Mouse (Mus musculus): ENCODE results near the gene Usp9x. TPM values are rescaled to one million over a fixed set of nuclear protein-coding genes. Genes with fewer than 3 reads are reported as not detected.

Gene Usp9x
- polyA plus RNA-seq, 1 experiment: 8.4 TPM

- TF ChIP-seq GATA1 (IDR thresholded peaks at IDR 0.05; ENCODE audit: low read length): no peak
Measured at GRCm38 (mm10) chrX:13064273-13064925, 6.9 kb upstream of the Usp9x start.

DNA sequence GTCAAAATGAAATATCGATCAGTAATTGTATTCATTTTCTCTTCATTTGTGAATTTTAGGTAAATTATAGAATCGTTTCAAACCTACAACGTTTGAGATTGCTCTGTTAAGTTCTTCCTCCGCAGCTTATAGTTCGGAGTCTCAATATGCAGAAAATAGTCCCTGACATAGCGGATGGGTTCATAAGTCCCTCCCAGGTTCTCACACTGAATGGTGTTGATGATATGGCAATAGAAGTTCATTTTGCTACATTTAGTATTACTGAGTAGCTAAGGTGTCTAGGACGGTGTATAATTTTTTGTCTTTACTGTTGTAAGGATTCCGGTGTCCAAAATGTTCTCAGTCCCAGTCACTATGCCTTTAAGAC is 1.1 kb upstream of the Usp9x start:
- no peak for TF ChIP-seq GATA1 (IDR thresholded peaks at IDR 0.05; ENCODE audit: low read length)

DNA sequence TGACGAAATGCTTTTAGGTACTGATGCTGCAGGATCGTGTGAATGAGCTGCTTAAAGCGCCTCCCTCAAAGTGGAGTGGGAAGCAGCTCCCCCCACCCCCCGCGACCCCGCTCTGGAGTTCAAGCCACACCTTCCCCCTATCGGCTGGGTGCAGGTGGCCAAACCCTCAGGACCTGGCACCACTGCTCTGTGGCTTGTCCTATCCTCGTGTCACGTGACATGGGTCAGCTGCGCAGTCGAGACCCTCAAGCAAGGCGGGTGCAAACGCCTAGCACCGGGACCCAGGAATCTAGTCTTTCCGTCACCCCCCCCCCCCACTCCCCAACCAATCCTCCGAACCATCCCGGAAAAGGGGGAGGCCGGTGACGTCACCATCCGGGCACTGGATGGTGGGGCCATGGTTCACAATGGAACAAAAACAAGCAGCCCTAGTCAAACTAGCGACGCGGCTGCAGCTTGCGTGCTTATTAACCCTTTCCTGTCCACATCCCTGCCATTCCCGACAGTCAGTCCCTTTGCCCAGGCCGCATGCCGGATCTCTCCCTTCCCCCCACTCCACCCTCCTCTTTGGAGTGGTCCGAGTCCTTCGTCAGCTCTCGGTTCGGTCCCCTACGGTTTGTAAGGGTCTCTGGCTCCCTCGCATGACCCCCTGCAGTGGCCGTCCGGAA is 591 bp upstream of the Usp9x start:
- no peak for TF ChIP-seq GATA1 (IDR thresholded peaks at IDR 0.05; ENCODE audit: low read length)

DNA sequence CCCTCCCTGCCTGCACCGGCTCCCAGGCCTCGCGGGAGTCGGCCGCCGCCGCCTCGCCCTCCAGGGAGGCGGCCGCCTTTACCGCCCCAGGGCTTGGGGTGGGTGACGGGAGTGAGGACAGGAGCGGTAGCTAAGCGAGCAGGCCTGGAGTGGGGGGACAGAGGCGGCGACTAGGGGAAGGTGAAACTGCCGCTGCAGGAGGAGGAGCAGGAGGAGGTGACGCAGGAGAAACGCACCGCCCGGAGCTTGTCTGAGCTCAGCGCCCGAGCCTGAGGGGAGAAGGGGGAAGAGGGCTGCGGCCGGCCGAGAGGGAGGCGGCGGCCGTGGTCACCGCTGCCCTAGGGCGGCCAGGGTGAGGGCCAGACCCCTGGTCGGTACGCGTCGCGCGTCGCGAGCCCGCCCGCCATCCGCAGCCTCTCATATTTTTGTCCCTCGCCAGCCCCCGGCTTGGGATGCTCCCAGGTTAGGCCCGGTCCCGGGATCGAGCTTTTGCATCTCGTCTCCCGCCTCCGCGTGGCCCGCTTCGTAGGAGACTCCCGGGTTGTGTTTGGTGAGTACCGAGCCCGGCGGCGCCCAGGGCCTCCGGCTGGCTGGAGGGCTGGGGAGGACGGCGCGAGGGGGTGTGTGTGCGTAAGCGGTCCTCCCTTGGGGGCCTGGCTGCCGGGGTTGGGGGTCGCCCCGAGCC is 620 bp downstream of the Usp9x start:
- no peak for TF ChIP-seq GATA1 (IDR thresholded peaks at IDR 0.05; ENCODE audit: low read length)

GRCm38 (mm10) chrX:13072461-13072982 is 1.2 kb downstream of the Usp9x start:
- no peak for TF ChIP-seq GATA1 (IDR thresholded peaks at IDR 0.05; ENCODE audit: low read length)

DNA sequence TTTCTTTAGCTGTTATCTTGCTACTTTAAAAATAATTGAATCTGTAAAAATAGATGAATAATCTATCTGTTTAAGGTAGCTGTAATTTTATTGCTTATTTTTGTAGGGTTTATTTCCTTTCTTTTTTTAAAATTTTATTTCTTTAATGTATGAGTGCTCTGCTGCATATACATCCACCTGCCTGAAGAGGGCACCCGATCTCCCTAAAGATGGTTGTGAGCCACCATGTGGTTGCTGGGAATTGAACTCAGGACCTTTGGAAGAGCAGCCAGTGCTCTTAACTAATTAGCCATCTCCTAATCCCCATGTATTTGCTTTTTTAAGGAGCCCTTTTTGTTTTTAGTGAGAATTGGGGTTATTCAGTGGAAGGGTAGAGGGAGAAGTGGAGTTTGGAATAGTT is 14.3 kb downstream of the Usp9x start:
- TF ChIP-seq GATA1 (IDR thresholded peaks at IDR 0.05; ENCODE audit: low read length): no peak

DNA sequence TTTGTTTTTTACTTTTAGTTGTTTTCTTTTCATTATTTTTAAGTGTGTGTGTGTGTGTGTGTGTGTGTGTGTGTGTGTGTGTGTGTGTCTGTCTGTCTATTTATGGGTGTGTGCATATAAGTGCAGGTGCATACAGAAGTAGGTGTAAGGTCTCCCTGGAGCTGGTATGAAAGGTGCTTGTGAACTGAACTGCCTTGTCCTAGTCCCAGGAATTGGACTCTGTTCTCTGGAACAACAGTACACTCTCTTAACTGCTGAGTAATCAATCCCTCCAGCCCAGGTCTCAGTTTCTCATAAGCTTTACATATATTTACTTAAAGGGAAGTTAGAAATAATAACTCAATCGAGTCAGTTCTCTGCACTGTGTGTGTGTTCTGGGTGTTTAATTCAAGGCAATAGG is 25.7 kb downstream of the Usp9x start:
- no peak for TF ChIP-seq GATA1 (IDR thresholded peaks at IDR 0.05; ENCODE audit: low read length)

- no peak for TF ChIP-seq GATA1 (IDR thresholded peaks at IDR 0.05; ENCODE audit: low read length)
Measured at GRCm38 (mm10) chrX:13206514-13206913, 135.2 kb downstream of the Usp9x start.

- no peak for TF ChIP-seq GATA1 (IDR thresholded peaks at IDR 0.05; ENCODE audit: low read length)
Measured at GRCm38 (mm10) chrX:13207512-13208341, 136.4 kb downstream of the Usp9x start.

- no peak for TF ChIP-seq GATA1 (IDR thresholded peaks at IDR 0.05; ENCODE audit: low read length)
Measured at GRCm38 (mm10) chrX:13208404-13208803, 137.1 kb downstream of the Usp9x start.

DNA sequence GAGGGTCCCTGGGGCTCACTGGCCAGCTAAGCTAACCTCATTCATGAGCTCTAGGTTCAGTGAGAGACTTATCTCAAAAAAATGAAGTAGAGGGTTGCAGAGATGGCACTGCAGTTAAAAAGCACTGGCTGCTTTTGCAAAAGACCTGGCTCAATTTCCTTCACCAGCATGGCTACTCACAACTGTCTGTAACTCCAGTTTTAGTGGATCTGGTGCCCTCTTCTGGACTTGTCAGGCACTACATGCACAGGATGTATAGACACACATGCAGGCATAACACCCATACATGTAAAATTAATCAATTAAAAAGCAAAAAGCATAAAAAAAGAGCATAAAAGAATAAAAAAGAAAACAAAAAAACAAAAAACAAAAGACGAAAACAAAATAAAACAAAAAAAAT is 143.0 kb downstream of the Usp9x start:
- TF ChIP-seq GATA1 (IDR thresholded peaks at IDR 0.05; ENCODE audit: low read length): no peak

Other genes with a start within 250 kb of the Usp9x start
- gene Ddx3x, start 209.5 kb downstream of the Usp9x start, polyA plus RNA-seq (2012): 9.7 and 19.4 TPM in 2 replicates

All from G1E-ER4 (cell line).